ENCODE assay signal across 17 mouse cellular contexts in genomic region chr15:83161062-83161748, GRCm38 (mm10). TPM values are rescaled to one million over a fixed set of nuclear protein-coding genes. Genes with fewer than 3 reads are reported as not detected.
DNase-seq lines count a peak whose midpoint lies in the region; ATAC-seq and TF ChIP-seq lines count a peak whose summit lies in the region.
"Had no signal": no experiment of that assay in that cellular context is flagged by ENCODE, and none has a peak within 500 bp of the region (broad histone marks: within the 10 kb centered on the region; RNA-seq: fewer than 3 reads in every experiment).

No protein-coding gene starts in this region.

- no peaks in the 10 kb centered on the region for H3K27me3 ChIP-seq in liver, adult 2 months (ENCODE audit: control insufficient read depth, insufficient read depth, low read length)
- H3K27me3 ChIP-seq in hindbrain, embryonic 13.5 days, result no peaks in the 10 kb centered on the region
- H3K27me3 ChIP-seq: liver, embryonic 15.5 days; megakaryocyte, embryonic 14.5 days had no signal

- H3K4me1 ChIP-seq in liver, adult 2 months (ENCODE audit: control insufficient read depth, insufficient read depth, low read length), result peaks cover 48% of the 10 kb centered on the region
- H3K4me1 ChIP-seq in ES-E14 (ENCODE audit: control insufficient read depth in 2 of 2, insufficient read depth in 2 of 2, low read length in 2 of 2, poor library complexity in 1 of 2), result peaks cover 6 to 29% of the 10 kb centered on the region in 2 experiments; a peak in 2 of 4 replicates
- 0 out of 2 replicates have a peak, but pooled peaks cover 11% of the 10 kb centered on the region for H3K4me1 ChIP-seq in hindbrain, embryonic 13.5 days (replicated peaks)

- ATAC-seq in hindbrain, embryonic 13.5 days (ENCODE audit: low FRiP score), result no peak
- ATAC-seq: forebrain, postnatal 0 days; inflammation-experienced regulatory T-cells, adult 6 months; lung, postnatal 0 days had no signal

- no peak overlapping the region for H3K9ac ChIP-seq in liver, adult 2 months (ENCODE audit: low read depth, low read length)
- peak overlapping the region; percentile 45 for H3K9ac ChIP-seq in ES-E14 (ENCODE audit: insufficient read depth, low read depth, low read length, poor library complexity, severe bottlenecking)
- H3K9ac ChIP-seq in hindbrain, embryonic 13.5 days, result peak overlapping the region; percentile 29; the same call in 1 of the 2 replicates
- H3K9ac ChIP-seq: forebrain, postnatal 0 days; liver, embryonic 15.5 days had no signal

- peak overlapping the region; percentile 24; the same call in 1 of the 2 replicates for H3K27ac ChIP-seq in gastrocnemius, adult 2 months
- H3K27ac ChIP-seq in liver, adult 2 months (replicated peaks; ENCODE audit: insufficient read depth, low read depth, low read length), result peak overlapping the region; percentile 24
- no peak overlapping the region for H3K27ac ChIP-seq in ES-E14 (ENCODE audit: insufficient read depth, low read depth, low read length, poor library complexity, severe bottlenecking)
- no peak overlapping the region for H3K27ac ChIP-seq in hindbrain, embryonic 13.5 days
- H3K27ac ChIP-seq in left cerebral cortex, adult 2 months, result no peak overlapping the region
- H3K27ac ChIP-seq: liver, embryonic 15.5 days had no signal

- peaks cover 12% of the 10 kb centered on the region; the same call in 1 of the 2 replicates for H3K79me2 ChIP-seq in liver, adult 2 months (ENCODE audit: control insufficient read depth, insufficient read depth, low read length)

- no peak overlapping the region for H3K4me2 ChIP-seq in hindbrain, embryonic 13.5 days
- H3K4me2 ChIP-seq: liver, embryonic 15.5 days had no signal

- TF ChIP-seq POLR2A in liver, adult 2 months (IDR thresholded peaks at IDR 0.05; ENCODE audit: extremely low read depth, insufficient read depth, low read length), result no peak

- intact Hi-C loops in gastrocnemius, adult 2 months (cut with DNase I), result no loop called here
- intact Hi-C loops in left cerebral cortex, adult 2 months (cut with DNase I), result no loop called here

- no peak overlapping the region for H3K4me3 ChIP-seq in gastrocnemius, adult 2 months
- no peak overlapping the region for H3K4me3 ChIP-seq in liver, adult 2 months (ENCODE audit: insufficient read depth, low read depth, low read length)
- H3K4me3 ChIP-seq in ES-E14 (ENCODE audit: insufficient read depth in 1 of 2, low read depth in 1 of 2, low read length in 2 of 2, poor library complexity in 1 of 2, severe bottlenecking in 1 of 2), result no peak overlapping the region
- H3K4me3 ChIP-seq in hindbrain, embryonic 13.5 days, result no peak overlapping the region
- no peak overlapping the region for H3K4me3 ChIP-seq in left cerebral cortex, adult 2 months
- H3K4me3 ChIP-seq: liver, embryonic 15.5 days; megakaryocyte, embryonic 14.5 days had no signal

- in situ Hi-C loops in ES-E14 (cut with MboI; ENCODE audit: low sequenced_read_pairs in 2 of 2, unreplicated experiment in 2 of 2), result no loop called here

- no peak for TF ChIP-seq CTCF in gastrocnemius, adult 2 months (IDR thresholded peaks at IDR 0.05)
- no peak for TF ChIP-seq CTCF in liver, adult 2 months (IDR thresholded peaks at IDR 0.05; ENCODE audit: low read depth, low read length)
- TF ChIP-seq CTCF in left cerebral cortex, adult 2 months (IDR thresholded peaks at IDR 0.05), result no peak

- peaks cover 26% of the 10 kb centered on the region for H3K36me3 ChIP-seq in liver, adult 2 months (ENCODE audit: control insufficient read depth, insufficient read depth, low read length)
- H3K36me3 ChIP-seq in ES-E14 (ENCODE audit: control insufficient read depth, insufficient read depth, low read length, poor library complexity, severe bottlenecking), result peaks cover 36% of the 10 kb centered on the region; the same call in 1 of the 2 replicates
- peaks cover 75% of the 10 kb centered on the region for H3K36me3 ChIP-seq in hindbrain, embryonic 13.5 days

- 83% methylated on average over 10 of the region's 10 CpGs for WGBS in liver, adult 2 months
- WGBS in hindbrain, embryonic 13.5 days, result 30% methylated on average over 10 of the region's 10 CpGs

- H3K9me3 ChIP-seq in ES-E14 (ENCODE audit: control insufficient read depth, insufficient read depth, low read depth, low read length), result no peaks in the 10 kb centered on the region
- 0 out of 2 replicates have a peak, but pooled peaks cover 3% of the 10 kb centered on the region for H3K9me3 ChIP-seq in hindbrain, embryonic 13.5 days
- H3K9me3 ChIP-seq: liver, embryonic 15.5 days; megakaryocyte, embryonic 14.5 days had no signal

- no peak for DNase-seq in gastrocnemius, adult 2 months
- no peak for DNase-seq in gastrocnemius, adult 18-20 months (ENCODE audit: low spot score)
- no peak for DNase-seq in liver, adult 2 months (ENCODE audit: extremely low read depth, low read depth, low spot score)
- DNase-seq in liver, result no peak
- no peak for DNase-seq in ES-E14 (ENCODE audit: low read depth, low spot score)
- DNase-seq in c-Kit-positive CD71-positive TER-119-positive erythroid progenitor cells, embryonic 14.5 days (ENCODE audit: low spot score), result no peak
- DNase-seq in left cerebral cortex, adult 2 months (ENCODE audit: extremely low spot score in 1 of 2, low spot score in 2 of 2), result no peak
- DNase-seq: adrenal gland, postnatal 25 days; forebrain, postnatal 0 days; heart, postnatal 10 days; left cerebral cortex, postnatal 4 days; thymus, adult 2 months had no signal

TF ChIP-seq in ES-E14, 5 proteins besides CTCF, POLR2A, EP300 and RAD21:
- TF ChIP-seq ZC3H11A (IDR thresholded peaks at IDR 0.05; ENCODE audit: borderline replicate concordance, low read depth, low read length), result no peak
- no peak for TF ChIP-seq ZNF384 (IDR thresholded peaks at IDR 0.05; ENCODE audit: low read depth, low read length)
- TF ChIP-seq HCFC1 (IDR thresholded peaks at IDR 0.05; ENCODE audit: borderline replicate concordance, insufficient read depth, low read length), result no peak
- no peak for TF ChIP-seq MAFK (IDR thresholded peaks at IDR 0.05; ENCODE audit: insufficient read depth, low read depth, low read length)
- no peak for TF ChIP-seq CHD2 (IDR thresholded peaks at IDR 0.05; ENCODE audit: low read depth, low read length)

RNA-seq across cellular contexts. Expression of gene Cyb5r3, which starts 11.2 kb away (rescaled TPM):
- total RNA-seq in gastrocnemius, adult 2 months (2021), result 10 to 100 TPM; 39.2 to 43.1 TPM
- 10 to 100 TPM; 40.3 to 50.1 TPM for total RNA-seq in gastrocnemius, adult 18-20 months (2021)
- 155 TPM in 2 replicates for total RNA-seq in liver, adult 2 months (2014; rRNA removed)
- polyA plus RNA-seq in liver, adult 2 months (2012; rRNA removed), result 424 and 500 TPM in 2 replicates
- total RNA-seq in ES-E14 (2012; rRNA removed), result 81.5 and 94.2 TPM in 2 replicates
- polyA plus RNA-seq in hindbrain, embryonic 13.5 days (2015; fragmentation: Nextera tagmentation; extraction: Ambion mirVana), result 117 and 134 TPM in 2 replicates
- 10 to 100 TPM; 58.4 to 63.1 TPM for total RNA-seq in left cerebral cortex, adult 2 months (2021)

RNA-seq across cellular contexts. Expression of gene Poldip3, which starts 12.0 kb away (rescaled TPM):
- total RNA-seq in gastrocnemius, adult 2 months (2021), result 10 to 100 TPM; 16.0 to 16.3 TPM
- 10 to 100 TPM; 15.7 to 17.1 TPM for total RNA-seq in gastrocnemius, adult 18-20 months (2021)
- 21.6 and 24.8 TPM in 2 replicates for total RNA-seq in liver, adult 2 months (2014; rRNA removed)
- polyA plus RNA-seq in liver, adult 2 months (2012; rRNA removed), result 25.5 and 34.6 TPM in 2 replicates
- 104 and 165 TPM in 2 replicates for total RNA-seq in ES-E14 (2012; rRNA removed)
- 144 and 146 TPM in 2 replicates for polyA plus RNA-seq in hindbrain, embryonic 13.5 days (2015; fragmentation: Nextera tagmentation; extraction: Ambion mirVana)
- total RNA-seq in left cerebral cortex, adult 2 months (2021), result 10 to 100 TPM; 86.5 to 95.1 TPM

RNA-seq across cellular contexts. Expression of gene Rrp7a, which starts 38.6 kb away (rescaled TPM):
- total RNA-seq in gastrocnemius, adult 2 months (2021), result 10 to 100 TPM; 34.3 to 41.3 TPM
- total RNA-seq in gastrocnemius, adult 18-20 months (2021), result 10 to 100 TPM; 37.4 to 46.5 TPM
- total RNA-seq in liver, adult 2 months (2014; rRNA removed), result 9.1 and 19.3 TPM in 2 replicates
- polyA plus RNA-seq in liver, adult 2 months (2012; rRNA removed), result 44.1 and 44.7 TPM in 2 replicates
- 103 and 114 TPM in 2 replicates for total RNA-seq in ES-E14 (2012; rRNA removed)
- polyA plus RNA-seq in hindbrain, embryonic 13.5 days (2015; fragmentation: Nextera tagmentation; extraction: Ambion mirVana), result 72.7 and 74.8 TPM in 2 replicates
- total RNA-seq in left cerebral cortex, adult 2 months (2021), result 100 to 1,000 TPM; 147 to 159 TPM

Comparison
In these comparisons a context has a peak if more than half of its experiments do, and no peak if none do; other contexts are left out.
1. H3K27ac ChIP-seq: peak in gastrocnemius, adult 2 months (single experiment) and liver, adult 2 months (single experiment); none in ES-E14 (single experiment), hindbrain, embryonic 13.5 days (single experiment) and left cerebral cortex, adult 2 months (single experiment).